9 mouse cellular contexts compared by ENCODE assay signal in the genomic region with DNA sequence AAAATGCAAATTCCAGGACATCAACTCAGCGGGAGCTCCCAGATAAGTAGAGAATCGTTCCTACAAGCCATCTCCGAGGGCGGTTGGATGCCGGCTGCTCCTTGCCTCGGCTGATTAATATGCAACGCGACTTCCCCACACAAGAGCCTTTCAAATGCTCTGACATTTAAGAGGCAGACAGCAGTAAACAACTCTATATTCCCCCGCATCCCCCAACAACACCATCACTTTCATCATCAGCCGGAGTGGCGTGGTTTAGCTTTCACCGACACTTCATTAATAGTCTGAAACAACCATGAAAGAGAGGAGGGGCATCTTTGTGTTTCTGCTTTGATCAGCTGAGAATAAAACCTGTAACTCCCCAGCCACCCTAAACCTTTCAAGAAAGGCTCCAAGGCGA. TPM values are rescaled to one million over a fixed set of nuclear protein-coding genes. Genes with fewer than 3 reads are reported as not detected.
DNase-seq lines count a peak whose midpoint lies in the region; ATAC-seq and TF ChIP-seq lines count a peak whose summit lies in the region.
"Had no signal": no experiment of that assay in that cellular context is flagged by ENCODE, and none has a peak within 500 bp of the region (broad histone marks: within the 10 kb centered on the region; RNA-seq: fewer than 3 reads in every experiment).

No protein-coding gene starts in this region.

- peak overlapping the region; percentile 57 for H3K4me2 ChIP-seq in heart, embryonic 12.5 days
- H3K4me2 ChIP-seq in midbrain, embryonic 14.5 days (ENCODE audit: low read length) = peak overlapping the region; percentile 36

- intact Hi-C loops in heart, postnatal 25 days (cut with DNase I) = no loop called here

- WGBS in heart, embryonic 12.5 days = 27% methylated on average over 13 of the region's 13 CpGs
- WGBS in hindbrain, embryonic 10.5 days = 23% methylated on average over 13 of the region's 13 CpGs
- WGBS in midbrain, embryonic 14.5 days = 4% methylated on average over 13 of the region's 13 CpGs
- WGBS in lung, adult 2 months = 35% methylated on average over 13 of the region's 13 CpGs

- no peak for TF ChIP-seq POLR2A in lung, adult 2 months (IDR thresholded peaks at IDR 0.05; ENCODE audit: borderline replicate concordance, extremely low read depth, low read depth, low read length)

- no peak for DNase-seq in heart, postnatal 25 days (ENCODE audit: low spot score)
- peak; percentile 78 for DNase-seq in ZHBTc4 (ENCODE audit: low read depth, low spot score)
- no peak for DNase-seq in hindbrain, embryonic 10.5 days (ENCODE audit: low spot score)
- DNase-seq in midbrain, embryonic 14.5 days = peak; percentile 75
- no peak for DNase-seq in urinary bladder, postnatal 10 days (ENCODE audit: low spot score)
- no peak for DNase-seq in spleen, postnatal 10 days (ENCODE audit: low spot score in 2 of 2)
- no peak for DNase-seq in lung, adult 2 months
- DNase-seq: adrenal gland, postnatal 36 days had no signal

- peaks cover 7% of the 10 kb centered on the region; the same call in 1 of the 2 replicates for H3K4me1 ChIP-seq in heart, embryonic 12.5 days (replicated peaks)
- peaks cover 7% of the 10 kb centered on the region for H3K4me1 ChIP-seq in hindbrain, embryonic 10.5 days (replicated peaks)
- H3K4me1 ChIP-seq in midbrain, embryonic 14.5 days (ENCODE audit: control insufficient read depth, insufficient read depth, low read length) = no peaks in the 10 kb centered on the region
- H3K4me1 ChIP-seq in lung, adult 2 months (ENCODE audit: control insufficient read depth, insufficient read depth, low read length) = no peaks in the 10 kb centered on the region

- H3K27ac ChIP-seq in heart, embryonic 12.5 days (ENCODE audit: poor library complexity, severe bottlenecking) = no peak overlapping the region
- H3K27ac ChIP-seq in hindbrain, embryonic 10.5 days = no peak overlapping the region
- 0 out of 2 replicates have a peak overlapping the region, but pooled peaks have one; percentile 10 for H3K27ac ChIP-seq in midbrain, embryonic 14.5 days (replicated peaks; ENCODE audit: low read depth, low read length)

- H3K9ac ChIP-seq in heart, embryonic 12.5 days = no peak overlapping the region
- H3K9ac ChIP-seq in midbrain, embryonic 14.5 days (replicated peaks; ENCODE audit: low read length) = no peak overlapping the region

- H3K36me3 ChIP-seq in heart, embryonic 12.5 days = no peaks in the 10 kb centered on the region
- H3K36me3 ChIP-seq in hindbrain, embryonic 10.5 days = no peaks in the 10 kb centered on the region
- H3K36me3 ChIP-seq in midbrain, embryonic 14.5 days (ENCODE audit: control insufficient read depth, insufficient read depth, low read length) = no peaks in the 10 kb centered on the region

- H3K4me3 ChIP-seq in heart, embryonic 12.5 days = peak overlapping the region; percentile 26; the same call in 1 of the 2 replicates
- peak overlapping the region; percentile 26; the same call in 1 of the 2 replicates for H3K4me3 ChIP-seq in hindbrain, embryonic 10.5 days
- no peak overlapping the region for H3K4me3 ChIP-seq in midbrain, embryonic 14.5 days (replicated peaks; ENCODE audit: low read depth, low read length)
- H3K4me3 ChIP-seq in lung, adult 2 months (replicated peaks; ENCODE audit: extremely low read depth, low read depth, low read length) = no peak overlapping the region

- no peaks in the 10 kb centered on the region for H3K27me3 ChIP-seq in heart, embryonic 12.5 days (replicated peaks)
- H3K27me3 ChIP-seq in hindbrain, embryonic 10.5 days (ENCODE audit: insufficient read depth, poor library complexity, severe bottlenecking) = no peaks in the 10 kb centered on the region
- H3K27me3 ChIP-seq in midbrain, embryonic 14.5 days (ENCODE audit: control insufficient read depth, insufficient read depth, low read length) = no peaks in the 10 kb centered on the region

- peaks cover 9% of the 10 kb centered on the region; the same call in 1 of the 2 replicates for H3K9me3 ChIP-seq in heart, embryonic 12.5 days (replicated peaks)
- H3K9me3 ChIP-seq in hindbrain, embryonic 10.5 days = no peaks in the 10 kb centered on the region
- no peaks in the 10 kb centered on the region for H3K9me3 ChIP-seq in midbrain, embryonic 14.5 days (ENCODE audit: control insufficient read depth, low read length)

- TF ChIP-seq CTCF in lung, adult 2 months (IDR thresholded peaks at IDR 0.05; ENCODE audit: insufficient read depth, low read length) = no peak

- ATAC-seq in heart, embryonic 12.5 days (ENCODE audit: insufficient number of reproducible peaks, low FRiP score) = no peak
- no peak; the same call in 1 of the 2 replicates for ATAC-seq in midbrain, embryonic 14.5 days (ENCODE audit: low FRiP score, low TSS enrichment)

RNA-seq across cellular contexts. Expression of a gene that starts 53.7 kb away (rescaled TPM):
- 0.23 and 0.45 TPM in 2 replicates for polyA plus RNA-seq in heart, embryonic 12.5 days (2016; fragmentation: Nextera tagmentation; extraction: Ambion mirVana)
- total RNA-seq in heart, postnatal 25 days (2021) = not detected
- polyA plus RNA-seq in hindbrain, embryonic 10.5 days (2016; fragmentation: Nextera tagmentation; extraction: Ambion mirVana) = 0.82 and 0.93 TPM in 2 replicates
- 1.0 and 1.3 TPM in 2 replicates for polyA plus RNA-seq in midbrain, embryonic 14.5 days (2014; fragmentation: Nextera tagmentation; extraction: Ambion mirVana)
- polyA plus RNA-seq in lung, adult 2 months (2012; rRNA removed) = 0.17 and 0.26 TPM in 2 replicates
- total RNA-seq: adrenal gland, postnatal 36 days had no signal

Comparison
In these comparisons a context has a peak if more than half of its experiments do, and no peak if none do; other contexts are left out.
1. H3K4me3 ChIP-seq: peak in heart, embryonic 12.5 days (single experiment) and hindbrain, embryonic 10.5 days (single experiment); none in midbrain, embryonic 14.5 days (single experiment) and lung, adult 2 months (single experiment).
2. DNase-seq: peak in ZHBTc4 (single experiment) and midbrain, embryonic 14.5 days (single experiment); none in heart, postnatal 25 days (single experiment), hindbrain, embryonic 10.5 days (single experiment), urinary bladder, postnatal 10 days (single experiment), spleen, postnatal 10 days (0 of 2) and lung, adult 2 months (single experiment).